Mouse (Mus musculus): ENCODE results near the gene Olfml2b. TPM values are rescaled to one million over a fixed set of nuclear protein-coding genes. Genes with fewer than 3 reads are reported as not detected.

Olfml2b gene
- total and polyA plus RNA-seq, 3 experiments: 0.05 TPM; not detected in 2

DNA sequence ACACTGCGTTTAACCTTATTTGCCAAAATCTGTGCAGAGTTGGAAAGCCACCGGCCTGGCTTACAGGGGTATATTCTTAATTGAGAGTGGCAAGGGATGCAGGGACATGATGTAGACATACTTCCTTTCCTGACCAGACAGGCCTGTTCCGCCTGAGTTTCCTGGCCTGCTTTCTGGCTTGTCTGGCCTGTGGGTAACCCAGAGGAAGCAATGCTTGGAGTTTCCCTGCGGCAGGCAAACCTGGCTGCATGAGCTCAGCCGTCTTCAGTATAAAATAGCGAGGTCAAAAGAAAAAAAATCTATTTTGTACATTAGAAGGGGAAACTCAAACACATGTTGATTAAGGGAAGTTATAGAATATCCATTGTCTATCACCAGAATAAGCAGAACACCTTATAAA lies 84.2 kb downstream of the Olfml2b start:
- peaks cover 37% of the 10 kb centered on the region for H3K36me3 ChIP-seq (replicated peaks)
- H3K27me3 ChIP-seq (ENCODE audit: insufficient read depth, low read length): no peaks in the 10 kb centered on the region
- no peak overlapping the region for H3K4me3 ChIP-seq (ENCODE audit: low read depth, low read length)
- no peak for TF ChIP-seq TAL1 (conservative IDR thresholded peaks at IDR 0.05; ENCODE audit: low read depth, low read length)
- TF ChIP-seq POLR2AphosphoS5 (IDR thresholded peaks at IDR 0.05; ENCODE audit: insufficient replicate concordance, low read depth, low read length): no peak
- TF ChIP-seq GATA2 (IDR thresholded peaks at IDR 0.05; ENCODE audit: borderline replicate concordance, low read depth, low read length): no peak
- no peak for TF ChIP-seq CTCF (IDR thresholded peaks at IDR 0.05; ENCODE audit: low read depth, low read length)
- no peak for TF ChIP-seq GATA1 (IDR thresholded peaks at IDR 0.05; ENCODE audit: borderline replicate concordance, low read length)
- DNase-seq (ENCODE audit: low spot score) (no peak), ATAC-seq (ENCODE audit: extremely low read depth, insufficient number of reproducible peaks, low FRiP score, poor library complexity, severe bottlenecking) (no peak)
- no peaks in the 10 kb centered on the region for H3K9me3 ChIP-seq (replicated peaks)
- H3K4me1 ChIP-seq (ENCODE audit: insufficient read depth, low read depth, low read length): no peaks in the 10 kb centered on the region

DNA sequence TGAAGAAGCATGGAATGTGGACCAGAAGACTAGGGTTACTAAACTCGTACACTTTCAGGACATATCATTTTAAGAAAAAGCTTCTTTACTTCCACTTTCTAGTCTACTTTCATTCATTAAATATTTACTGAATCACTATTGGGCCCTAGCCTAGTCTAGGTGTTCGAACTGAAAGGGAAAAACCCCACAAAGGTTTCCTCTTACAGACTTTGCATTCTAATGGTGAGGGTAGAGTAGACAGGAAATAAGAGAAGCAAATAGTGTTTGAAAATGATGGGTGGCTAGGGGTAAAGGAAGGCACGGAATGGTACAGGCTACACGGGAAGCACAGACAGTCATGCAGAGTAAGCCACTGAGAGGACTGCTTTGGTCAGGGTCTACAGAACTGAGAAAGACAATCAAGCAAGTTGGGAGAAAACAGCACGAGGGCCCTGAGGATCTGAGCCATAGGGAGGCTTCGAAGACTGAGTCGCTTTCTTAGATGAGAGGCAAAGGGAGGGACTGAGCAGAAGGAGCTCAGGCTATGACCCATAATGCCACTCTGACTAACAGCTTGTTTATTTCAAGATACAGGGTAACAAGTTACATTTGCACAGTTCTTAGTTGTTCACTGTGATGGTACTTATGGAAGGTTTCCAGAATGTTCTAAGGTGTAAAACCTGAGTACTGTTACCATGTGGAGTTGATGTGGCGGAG lies 85.1 kb downstream of the Olfml2b start:
- DNase-seq (ENCODE audit: low spot score): no peak

DNA sequence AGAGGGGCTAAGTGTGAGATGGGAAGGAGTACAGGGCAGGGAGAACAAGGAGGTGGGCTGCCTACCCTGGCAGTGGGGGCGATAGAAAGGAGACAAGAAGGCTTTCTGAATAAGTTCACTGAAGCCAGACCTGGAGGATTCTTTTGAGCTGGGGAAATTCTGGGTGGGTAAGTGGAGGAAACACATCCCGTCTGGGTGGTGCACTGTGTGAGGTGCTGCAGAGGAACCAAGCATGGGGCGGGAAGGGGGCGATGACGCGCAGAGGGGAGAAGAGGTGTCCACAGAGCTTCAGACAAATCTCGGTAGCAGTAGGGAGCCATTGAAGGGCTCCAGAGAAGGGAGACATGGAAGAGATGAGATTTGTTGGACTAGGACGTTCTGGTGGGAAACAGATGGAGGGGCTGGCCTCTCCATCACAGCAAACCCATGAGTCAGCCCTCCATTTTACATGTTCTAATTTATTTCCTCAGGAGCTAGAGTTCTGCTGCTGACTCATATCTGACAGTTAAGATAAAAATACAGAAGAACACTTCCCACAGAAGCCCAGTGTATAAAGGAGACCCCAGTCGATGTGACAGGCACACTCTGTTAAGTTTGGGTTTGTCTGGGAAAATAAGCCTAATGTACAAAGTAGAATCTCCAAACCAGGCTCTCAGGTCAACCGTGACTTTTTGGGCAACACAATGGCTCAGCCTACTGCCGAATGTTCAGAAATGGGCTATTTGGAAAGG lies 87.7 kb downstream of the Olfml2b start:
- Histone ChIP-seq H3K4me3 (ENCODE audit: low read depth, low read length) (no peak overlapping the region), H3K4me1 (ENCODE audit: insufficient read depth, low read depth, low read length) (no peaks in the 10 kb centered on the region), H3K36me3 (replicated peaks) (peaks cover 32% of the 10 kb centered on the region), H3K9me3 (replicated peaks) (no peaks in the 10 kb centered on the region), H3K27me3 (ENCODE audit: insufficient read depth, low read length) (no peaks in the 10 kb centered on the region)
- no peak for DNase-seq (ENCODE audit: low spot score)
- ATAC-seq (ENCODE audit: extremely low read depth, insufficient number of reproducible peaks, low FRiP score, poor library complexity, severe bottlenecking): no peak
- TF ChIP-seq GATA2 (IDR thresholded peaks at IDR 0.05; ENCODE audit: borderline replicate concordance, low read depth, low read length) (no peak), CTCF (IDR thresholded peaks at IDR 0.05; ENCODE audit: low read depth, low read length) (no peak), POLR2AphosphoS5 (IDR thresholded peaks at IDR 0.05; ENCODE audit: insufficient replicate concordance, low read depth, low read length) (no peak), TAL1 (conservative IDR thresholded peaks at IDR 0.05; ENCODE audit: low read depth, low read length) (no peak), GATA1 (IDR thresholded peaks at IDR 0.05; ENCODE audit: borderline replicate concordance, low read length) (no peak)

More for the DNA sequence above, 85.1 kb downstream of the Olfml2b start:
- no peak overlapping the region for H3K4me3 ChIP-seq (ENCODE audit: low read depth, low read length)
- TF ChIP-seq GATA1 (IDR thresholded peaks at IDR 0.05; ENCODE audit: borderline replicate concordance, low read length) (no peak), POLR2AphosphoS5 (IDR thresholded peaks at IDR 0.05; ENCODE audit: insufficient replicate concordance, low read depth, low read length) (no peak), TAL1 (conservative IDR thresholded peaks at IDR 0.05; ENCODE audit: low read depth, low read length) (no peak), CTCF (IDR thresholded peaks at IDR 0.05; ENCODE audit: low read depth, low read length) (no peak), GATA2 (IDR thresholded peaks at IDR 0.05; ENCODE audit: borderline replicate concordance, low read depth, low read length) (no peak)
- peaks cover 40% of the 10 kb centered on the region for H3K36me3 ChIP-seq (replicated peaks)
- H3K27me3 ChIP-seq (ENCODE audit: insufficient read depth, low read length): no peaks in the 10 kb centered on the region
- no peak for ATAC-seq (ENCODE audit: extremely low read depth, insufficient number of reproducible peaks, low FRiP score, poor library complexity, severe bottlenecking)
- no peaks in the 10 kb centered on the region for H3K9me3 ChIP-seq (replicated peaks)
- H3K4me1 ChIP-seq (ENCODE audit: insufficient read depth, low read depth, low read length): no peaks in the 10 kb centered on the region

Other genes with a start within 250 kb of the Olfml2b start
- gene Nos1ap, start 54.7 kb upstream of the Olfml2b start, total RNA-seq (2014; fragmentation: Nextera tagmentation): 11.7 and 18.2 TPM in 2 replicates
- gene Nos1ap, start 54.7 kb upstream of the Olfml2b start, total RNA-seq (2017): 1.6 and 2.1 TPM in 2 replicates
- 5.4 and 6.1 TPM in 2 replicates for gene Nos1ap, start 54.7 kb upstream of the Olfml2b start, polyA plus RNA-seq (2012)
- 44.0 and 44.6 TPM in 2 replicates for gene Atf6, start 223.2 kb downstream of the Olfml2b start, total RNA-seq (2014; fragmentation: Nextera tagmentation)
- gene Atf6, start 223.2 kb downstream of the Olfml2b start, total RNA-seq (2017): 22.5 and 22.7 TPM in 2 replicates
- 1.7 and 2.1 TPM in 2 replicates for gene Atf6, start 223.2 kb downstream of the Olfml2b start, polyA plus RNA-seq (2012)
- 1.1 and 1.3 TPM in 2 replicates for gene Gm26620, start 240.5 kb downstream of the Olfml2b start, total RNA-seq (2014; fragmentation: Nextera tagmentation)
- gene Gm26620, start 240.5 kb downstream of the Olfml2b start, total RNA-seq (2017): 0.41 and 0.76 TPM in 2 replicates
- 0.90 and 0.91 TPM in 2 replicates for gene Gm26620, start 240.5 kb downstream of the Olfml2b start, polyA plus RNA-seq (2012)
- 13.2 and 13.9 TPM in 2 replicates for gene Dusp12, start 241.0 kb downstream of the Olfml2b start, total RNA-seq (2014; fragmentation: Nextera tagmentation)
- gene Dusp12, start 241.0 kb downstream of the Olfml2b start, total RNA-seq (2017): 10.0 TPM in 2 replicates
- 14.0 and 14.4 TPM in 2 replicates for gene Dusp12, start 241.0 kb downstream of the Olfml2b start, polyA plus RNA-seq (2012)